Mouse (Mus musculus) monocyte, adult 5-6 weeks (primary cell): ENCODE results near the gene Vwa5b1. TPM values are rescaled to one million over a fixed set of nuclear protein-coding genes. Genes with fewer than 3 reads are reported as not detected.

ENCODE experiments used
- ATAC-seq: fragments of 153-309, 156-312 bp; replicated peaks from 2 replicates; pipeline ENCODE4 v1.8.0; 2017; ENCODE audit warnings: mild to moderate bottlenecking; ENCODE audit not compliant: low TSS enrichment, insufficient number of reproducible peaks, severe bottlenecking, poor library complexity, low FRiP score
- total RNA-seq: library from RNA; stranded (forward); fragments of 200-1000, 200-491, 200-594 nt; gene quantifications from 3 replicates; pipeline ENCODE4 v1.2.3, GENCODE M21; 2017

The Vwa5b1 gene
- total RNA-seq, 1 experiment from 2014 or later, result not detected

GRCm38 (mm10) chr4:138584946-138585345, 50.7 kb downstream of the Vwa5b1 start:
- ATAC-seq, result no peak

DNA sequence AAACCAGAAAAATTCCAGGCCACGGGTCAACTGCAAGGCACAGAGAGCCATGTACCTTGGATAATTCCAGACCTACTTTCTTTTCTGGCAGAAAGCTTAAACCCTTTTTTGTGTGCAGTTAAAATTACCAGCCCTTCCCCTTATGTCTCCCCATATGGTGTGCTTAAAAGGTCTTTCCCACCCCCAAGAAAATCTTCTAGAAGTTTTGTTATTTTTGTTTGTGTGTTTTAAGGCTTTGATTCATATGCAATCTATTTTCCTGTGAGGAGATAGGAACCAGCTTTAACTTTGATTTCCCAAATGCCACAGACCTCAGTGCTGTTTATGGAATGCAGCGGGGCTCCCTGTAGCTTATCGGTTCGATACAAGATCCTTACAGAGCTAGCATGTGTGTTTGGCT, 53.2 kb downstream of the Vwa5b1 start:
- ATAC-seq, result no peak

DNA sequence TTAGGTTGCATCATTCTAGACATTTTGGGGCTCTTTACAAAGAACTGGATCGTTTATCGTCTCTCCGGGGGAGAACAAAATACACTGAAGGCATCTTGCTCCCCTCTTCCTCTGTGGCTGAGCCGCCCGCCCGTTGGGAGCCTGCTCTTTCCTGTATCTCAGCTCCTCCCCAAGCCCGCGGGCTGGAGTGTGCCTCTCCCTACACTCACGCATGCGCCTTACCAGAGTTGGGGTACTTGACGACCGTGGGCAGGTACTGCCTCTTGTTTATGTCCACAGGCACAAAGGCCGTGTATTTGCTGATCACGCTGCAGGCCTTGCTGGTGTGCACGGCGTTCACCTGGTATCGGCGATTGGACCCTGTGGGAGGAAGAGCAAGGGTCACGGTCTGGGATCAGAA, 57.3 kb downstream of the Vwa5b1 start:
- no peak for ATAC-seq

- ATAC-seq, result no peak
Observed at GRCm38 (mm10) chr4:138576661-138577060, 59.0 kb downstream of the Vwa5b1 start.

DNA sequence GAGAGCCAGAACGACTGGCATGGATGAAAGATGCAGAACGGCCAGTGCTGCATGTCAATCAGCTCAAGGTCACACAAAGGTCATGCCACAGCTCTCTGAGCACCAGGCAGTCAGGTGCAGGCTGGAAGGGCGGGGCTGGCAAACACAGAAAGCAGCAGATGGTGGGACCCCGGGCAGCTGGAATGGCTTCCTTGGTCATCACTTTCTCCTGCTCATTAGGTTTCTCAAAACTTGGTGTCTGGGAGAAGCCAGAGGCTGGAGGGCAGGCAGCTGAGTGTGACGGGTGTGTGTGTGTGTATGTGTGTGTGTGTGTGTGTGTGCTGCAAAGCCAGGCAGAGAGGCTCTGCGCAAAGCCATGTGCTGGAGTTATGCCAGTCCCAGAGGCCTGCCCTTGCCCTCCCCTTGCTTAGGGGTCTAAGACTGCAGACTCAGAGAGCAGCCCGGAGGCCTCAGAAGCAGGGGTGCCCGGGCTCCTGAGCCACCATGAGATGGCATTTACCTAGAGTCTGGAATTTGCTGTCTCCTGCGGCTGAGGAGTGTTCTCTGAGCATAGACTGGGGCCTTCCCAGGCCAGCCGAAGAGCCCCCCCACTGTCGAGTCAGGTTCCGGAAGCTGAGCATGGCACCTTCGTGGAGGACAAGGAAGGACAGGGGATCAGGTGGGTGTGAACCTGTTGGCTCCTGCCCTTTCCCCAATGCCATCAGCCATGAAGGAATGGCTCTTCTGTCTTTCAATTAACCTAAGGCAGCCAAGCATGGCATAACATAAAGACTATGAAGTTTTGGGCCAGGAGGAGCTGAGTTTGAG, 60.7 kb downstream of the Vwa5b1 start:
- no peak for ATAC-seq

- no peak for ATAC-seq
Observed at GRCm38 (mm10) chr4:138569928-138570327, 65.8 kb downstream of the Vwa5b1 start.

- no peak for ATAC-seq
Observed at GRCm38 (mm10) chr4:138568275-138568674, 67.4 kb downstream of the Vwa5b1 start.

DNA sequence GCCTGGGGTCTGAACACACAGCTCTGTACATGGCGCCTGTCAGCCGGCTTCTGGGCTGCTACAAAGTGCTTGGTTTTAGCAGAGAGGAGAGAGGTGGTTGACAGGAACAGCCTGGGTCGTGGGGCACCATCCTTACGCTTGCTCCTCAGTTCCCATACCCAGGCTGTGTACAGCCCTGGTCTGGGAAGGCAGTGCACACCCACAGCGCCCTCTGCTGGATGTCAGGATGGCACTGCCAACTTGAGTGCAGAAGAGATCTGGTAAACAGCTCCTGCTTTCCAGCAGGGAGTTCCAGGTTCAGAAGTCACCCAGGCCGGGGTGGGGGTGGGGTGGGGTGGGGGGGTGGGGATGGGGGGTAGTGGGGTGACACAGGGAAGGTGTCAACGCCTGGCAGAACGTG, 73.7 kb downstream of the Vwa5b1 start:
- ATAC-seq, result no peak

GRCm38 (mm10) chr4:138555531-138555930, 80.2 kb downstream of the Vwa5b1 start:
- ATAC-seq, result no peak

DNA sequence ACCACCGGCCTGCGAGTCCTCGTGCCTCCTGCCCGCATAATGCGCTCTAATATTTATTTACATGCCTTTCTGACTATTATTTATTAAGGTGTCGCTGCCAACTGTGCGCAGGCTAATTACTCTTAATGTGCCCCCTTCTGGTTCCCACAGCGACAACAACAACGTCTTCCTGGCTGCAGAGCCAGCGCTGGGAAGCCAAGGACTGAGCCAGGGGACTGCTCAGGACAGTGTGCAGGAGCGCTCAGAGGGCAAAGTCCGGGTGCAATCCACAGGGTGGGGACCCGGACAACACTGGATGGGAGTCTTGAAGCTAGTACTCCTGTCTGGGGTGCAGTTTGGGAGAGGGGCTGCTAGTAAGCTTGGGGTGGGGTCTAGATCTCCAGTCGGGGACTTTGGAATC, 80.8 kb downstream of the Vwa5b1 start:
- ATAC-seq, result no peak

- ATAC-seq, result no peak
Observed at GRCm38 (mm10) chr4:138554302-138554701, 81.4 kb downstream of the Vwa5b1 start.

GRCm38 (mm10) chr4:138553516-138553933, 82.2 kb downstream of the Vwa5b1 start:
- no peak for ATAC-seq

DNA sequence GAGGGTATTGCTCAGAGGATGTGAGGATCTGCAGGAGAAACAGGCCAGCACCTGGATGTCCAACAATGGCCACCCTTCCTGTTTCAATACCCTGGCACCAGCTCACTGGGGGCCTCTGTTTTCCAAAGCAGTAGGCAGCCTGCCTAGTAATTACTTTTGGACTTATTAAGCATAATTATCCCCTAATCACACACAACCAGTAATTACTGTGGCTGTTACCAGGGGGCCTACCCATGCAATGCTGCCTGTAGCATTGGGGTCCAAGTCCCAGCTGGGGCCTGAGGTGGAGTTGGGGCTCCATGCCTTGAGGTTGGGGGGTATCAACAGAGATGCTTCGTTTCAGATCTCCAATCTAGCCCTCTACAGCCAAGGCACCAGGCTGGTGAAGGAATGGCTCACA, 82.6 kb downstream of the Vwa5b1 start:
- no peak for ATAC-seq

DNA sequence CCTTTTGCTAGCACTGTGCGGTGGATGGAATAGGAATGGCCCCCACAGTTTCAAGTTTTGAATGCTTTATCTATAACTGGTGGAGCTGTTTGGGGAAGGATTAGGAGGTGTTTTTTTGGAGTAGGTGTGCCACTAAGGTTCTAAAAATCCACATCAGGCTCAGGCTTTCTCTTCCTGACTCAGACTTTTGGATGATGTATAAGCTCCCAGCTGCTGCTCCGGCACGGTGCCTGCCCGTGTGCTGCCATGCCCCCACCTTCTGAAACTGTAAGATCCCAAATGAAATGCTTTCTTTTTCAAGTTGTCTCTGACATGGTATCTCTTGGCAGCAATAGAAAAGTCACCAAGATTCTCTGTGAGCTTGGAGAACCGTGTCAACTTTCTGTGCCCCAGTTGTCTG, 84.1 kb downstream of the Vwa5b1 start:
- ATAC-seq, result no peak

GRCm38 (mm10) chr4:138550557-138550956, 85.1 kb downstream of the Vwa5b1 start:
- ATAC-seq, result no peak

GRCm38 (mm10) chr4:138548960-138549359, 86.7 kb downstream of the Vwa5b1 start:
- no peak for ATAC-seq

- no peak for ATAC-seq
Observed at GRCm38 (mm10) chr4:138548124-138548561, 87.5 kb downstream of the Vwa5b1 start.

DNA sequence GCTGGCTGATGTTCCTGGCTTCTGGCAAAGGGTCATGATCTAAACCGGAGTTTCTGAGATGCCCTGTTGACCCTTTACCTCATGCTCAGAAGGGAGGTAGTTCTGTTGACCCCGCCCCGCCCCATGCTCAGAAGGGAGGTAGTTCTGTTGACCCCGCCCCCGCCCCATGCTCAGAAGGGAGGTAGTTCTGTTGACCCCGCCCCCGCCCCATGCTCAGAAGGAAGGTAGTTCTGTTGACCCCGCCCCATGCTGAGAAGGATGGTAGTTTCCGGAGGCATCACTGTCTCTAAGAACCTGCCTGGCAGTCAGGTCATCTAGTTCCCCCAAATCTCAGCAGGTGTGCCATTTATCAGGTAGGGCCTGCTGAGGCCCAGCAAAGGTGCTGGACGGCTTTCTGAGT, 88.1 kb downstream of the Vwa5b1 start:
- no peak for ATAC-seq

- ATAC-seq, result no peak
Observed at GRCm38 (mm10) chr4:138547041-138547440, 88.6 kb downstream of the Vwa5b1 start.

DNA sequence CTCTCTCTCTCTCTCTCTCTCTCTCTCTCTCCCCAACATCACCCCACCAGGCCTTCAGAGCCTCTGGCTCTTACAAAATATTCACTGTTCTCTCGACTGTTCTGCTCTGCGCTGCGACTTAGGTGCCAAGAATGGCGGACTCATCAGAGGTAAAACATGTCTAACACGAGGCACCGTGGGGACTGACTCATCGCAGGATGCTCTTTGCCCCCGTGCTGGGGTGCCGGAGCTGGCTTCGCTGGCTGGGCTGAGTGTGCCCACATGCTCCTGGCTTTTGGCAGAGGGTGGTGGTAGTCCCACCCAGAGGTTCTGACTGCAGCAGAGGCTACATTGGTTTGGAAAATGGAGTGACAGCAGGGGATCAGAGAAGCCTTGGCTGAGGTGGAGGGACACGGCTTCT, 89.4 kb downstream of the Vwa5b1 start:
- ATAC-seq, result no peak

DNA sequence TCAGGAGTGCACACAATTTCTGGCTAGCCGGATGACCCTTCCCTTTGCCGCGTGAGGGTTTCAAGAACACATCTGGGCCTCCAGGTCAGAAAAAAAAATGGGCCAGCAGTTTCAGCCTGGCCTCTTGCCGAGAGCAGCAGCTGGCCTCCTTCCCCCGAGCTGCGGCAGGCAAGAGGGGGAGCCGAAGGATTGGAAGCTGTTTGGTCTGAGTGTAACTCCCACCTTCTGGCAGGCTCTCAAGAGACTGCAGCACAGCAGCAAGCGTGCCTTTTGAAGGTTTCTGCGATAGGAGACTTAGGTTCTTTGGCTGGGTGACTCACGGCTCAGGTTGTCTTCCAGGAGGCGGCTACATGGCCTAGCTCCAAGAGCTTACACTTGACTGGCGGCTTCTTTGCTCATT, 92.5 kb downstream of the Vwa5b1 start:
- no peak for ATAC-seq
